Mouse (Mus musculus): ENCODE data around the gene Prkn.

DNA sequence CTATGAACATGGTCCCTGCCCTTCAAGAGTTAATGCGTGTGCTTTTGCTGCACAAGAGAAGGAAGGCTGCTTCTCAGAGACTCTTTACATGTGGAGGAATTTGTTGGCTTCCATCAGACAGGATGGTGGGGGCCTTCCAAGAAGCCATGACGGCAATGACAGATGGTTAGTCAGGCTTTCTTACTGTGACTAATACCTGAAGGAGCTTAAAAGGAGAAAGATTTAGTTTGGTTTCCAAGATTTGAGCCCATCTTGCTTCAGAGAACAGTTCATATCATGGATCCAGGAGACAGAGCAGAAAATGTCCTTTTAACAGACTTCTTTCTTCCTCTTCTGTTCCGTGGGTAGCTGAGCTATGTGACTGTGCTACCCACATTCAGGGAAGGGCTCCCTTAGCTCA is 666.9 kb downstream of the Prkn start:
- TF ChIP-seq POLR2A (IDR thresholded peaks at IDR 0.05; ENCODE audit: borderline replicate concordance, extremely low read depth, low read depth, low read length) (no peak), CTCF (IDR thresholded peaks at IDR 0.05; ENCODE audit: insufficient read depth, low read length) (no peak)

Measured in lung, adult 2 months (tissue).